Mouse (Mus musculus) C2C12 (cell line): ENCODE data around the gene Sde2.

Source experiments
- CTCF ChIP-seq: IDR thresholded peaks from one replicate; pipeline ENCODE4 v1.5.1; 2011; ENCODE audit not compliant: control insufficient read depth, insufficient read depth, insufficient read length
- FOSL1 ChIP-seq: IDR thresholded peaks from one replicate; pipeline ENCODE4 v1.8.0; 2011; ENCODE audit warnings: mild to moderate bottlenecking, low read length; ENCODE audit not compliant: poor library complexity, insufficient read depth, severe bottlenecking
- USF1 ChIP-seq: IDR thresholded peaks from one replicate; pipeline ENCODE4 v1.6.1; 2011; ENCODE audit warnings: low read depth, mild to moderate bottlenecking, control low read depth, moderate library complexity

GRCm38 (mm10) chr1:180906461-180907147 lies 55.7 kb downstream of the Sde2 start:
- TF ChIP-seq USF1 (no peak), CTCF (no peak), FOSL1 (no peak)
